Mouse (Mus musculus): ENCODE measurements at regions not wholly inside any gene's neighbourhood (a gene's known extent, or its start where the extent isn't known, plus 50 kb on each side); places are given as distances from the start of the nearest gene placed in this dataset.

DNA sequence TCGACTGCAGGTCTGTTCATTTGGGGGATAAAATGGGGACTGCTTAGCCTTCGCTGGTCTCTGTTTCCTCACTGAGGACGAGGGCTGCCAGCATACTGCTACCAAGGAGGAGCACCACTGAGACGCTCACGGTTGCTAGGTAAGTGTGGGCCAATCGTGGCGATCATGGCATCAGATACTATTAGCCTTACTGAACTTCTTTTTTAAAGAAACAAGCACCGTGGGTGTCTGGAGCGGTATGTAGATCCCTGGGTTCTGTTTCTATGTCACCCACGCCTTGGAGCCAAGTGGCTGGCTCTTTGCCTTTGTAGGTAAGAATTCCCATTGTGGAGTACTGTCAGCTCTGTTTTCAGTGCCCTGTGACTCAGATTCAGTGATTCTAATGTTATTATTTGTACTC lies 172.1 kb upstream of the Arid2 start:
- intact Hi-C loops (cut with DNase I) = no loop called here
- no peak for DNase-seq

- intact Hi-C loops (cut with DNase I) = no loop called here
- DNase-seq = no peak
These were observed 168.1 kb upstream of the Arid2 start for GRCm38 (mm10) chr15:96119240-96119639.

- intact Hi-C loops (cut with DNase I) = no loop called here
- DNase-seq = no peak
These were observed 162.9 kb upstream of the Arid2 start for GRCm38 (mm10) chr15:96124397-96124796.

DNA sequence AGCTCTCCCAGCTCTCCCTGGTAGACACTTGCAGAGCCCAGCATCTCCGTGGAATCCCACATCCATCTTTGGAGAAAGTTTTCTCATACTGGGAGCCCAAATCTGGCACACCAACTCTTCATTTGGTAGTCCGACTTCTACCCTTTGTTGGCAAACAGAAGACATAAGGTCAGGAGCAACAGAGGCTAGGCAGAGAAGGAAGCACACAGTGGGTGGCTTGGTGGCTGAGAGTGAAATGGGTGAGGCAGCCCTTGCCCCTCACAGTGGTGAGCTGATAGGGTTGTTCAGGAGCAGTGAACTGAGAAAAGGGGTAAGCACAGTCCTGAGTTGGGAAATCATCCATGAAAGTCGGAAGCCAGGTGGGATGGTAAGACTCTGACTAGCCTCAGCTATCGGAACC lies 157.6 kb upstream of the Arid2 start:
- DNase-seq = no peak

GRCm38 (mm10) chr15:96130531-96130930 lies 156.8 kb upstream of the Arid2 start:
- DNase-seq = no peak
- intact Hi-C loops (cut with DNase I) = no loop called here

More for the DNA sequence above, 157.6 kb upstream of the Arid2 start:
- intact Hi-C loops (cut with DNase I) = no loop called here

DNA sequence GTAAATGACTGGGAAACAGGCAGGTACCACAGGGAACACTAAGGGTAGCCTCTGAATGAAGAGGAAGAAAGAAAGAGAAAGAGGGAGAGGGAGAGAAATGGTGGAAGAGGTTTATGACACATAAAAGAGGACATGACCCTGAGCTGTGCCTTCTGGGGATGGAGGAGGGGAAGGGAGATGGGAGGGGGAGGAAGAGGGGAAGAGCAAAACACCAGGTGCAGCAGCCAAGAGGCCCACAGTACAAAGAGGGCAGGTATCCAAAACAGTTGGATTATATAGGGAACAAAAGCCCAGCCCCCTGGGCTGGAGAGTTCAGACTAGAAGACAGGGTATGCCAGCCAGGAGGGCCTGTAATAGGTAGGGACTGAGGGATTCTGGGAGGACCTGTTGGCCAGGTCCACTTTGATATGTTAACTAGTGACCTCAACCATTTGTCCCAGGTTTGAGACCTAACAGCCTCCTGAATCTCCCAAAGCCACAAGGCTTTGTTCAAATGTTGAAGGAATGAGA lies 155.7 kb upstream of the Arid2 start:
- intact Hi-C loops (cut with DNase I) = no loop called here
- no peak for DNase-seq

- intact Hi-C loops (cut with DNase I) = no loop called here
- DNase-seq = no peak
These were observed 154.7 kb upstream of the Arid2 start for GRCm38 (mm10) chr15:96132636-96133035.

DNA sequence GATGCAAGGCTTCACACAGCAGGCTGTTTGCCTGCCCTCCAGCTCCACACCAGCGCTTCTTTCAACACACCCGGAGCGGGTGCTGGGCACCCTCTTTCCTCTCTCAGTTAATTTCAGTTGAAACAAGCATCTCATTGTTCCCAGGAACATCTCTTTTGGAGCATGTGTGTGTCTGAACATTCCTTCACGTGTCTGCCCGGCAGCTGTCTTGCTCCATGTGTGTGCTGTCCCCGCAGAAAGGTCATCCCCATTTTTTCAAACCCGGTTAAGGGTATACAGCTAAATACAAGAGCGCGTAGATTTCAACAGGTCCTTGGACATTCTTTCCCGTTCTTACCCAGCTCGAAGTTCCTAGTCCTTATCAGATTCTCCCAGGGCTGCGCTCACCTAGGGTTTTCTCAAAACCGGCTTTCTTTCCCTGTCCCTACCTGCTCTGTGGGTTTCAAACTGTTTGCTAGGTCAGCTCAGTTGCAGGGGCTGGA lies 152.0 kb upstream of the Arid2 start:
- DNase-seq = no peak
- intact Hi-C loops (cut with DNase I) = no loop called here

DNA sequence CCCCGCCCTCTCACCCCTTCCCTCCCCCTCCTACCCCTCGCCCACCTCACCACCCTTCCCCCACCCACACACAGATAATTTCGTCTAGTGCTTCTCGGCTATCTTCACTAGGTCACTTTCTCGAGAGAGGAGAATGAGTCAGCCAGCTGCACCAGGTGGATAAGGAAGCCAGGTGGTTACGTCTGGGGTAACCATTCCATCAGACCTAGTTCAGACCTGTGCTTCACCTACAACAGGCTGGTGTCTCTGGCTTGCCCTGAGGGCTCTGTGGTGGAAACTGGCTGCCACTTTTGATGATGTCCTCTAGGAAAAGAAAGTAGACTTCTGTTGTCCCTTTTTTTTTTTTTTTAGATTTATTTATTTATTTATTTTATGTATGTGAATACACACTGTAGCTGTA lies 151.5 kb upstream of the Arid2 start:
- intact Hi-C loops (cut with DNase I) = no loop called here
- no peak for DNase-seq

DNA sequence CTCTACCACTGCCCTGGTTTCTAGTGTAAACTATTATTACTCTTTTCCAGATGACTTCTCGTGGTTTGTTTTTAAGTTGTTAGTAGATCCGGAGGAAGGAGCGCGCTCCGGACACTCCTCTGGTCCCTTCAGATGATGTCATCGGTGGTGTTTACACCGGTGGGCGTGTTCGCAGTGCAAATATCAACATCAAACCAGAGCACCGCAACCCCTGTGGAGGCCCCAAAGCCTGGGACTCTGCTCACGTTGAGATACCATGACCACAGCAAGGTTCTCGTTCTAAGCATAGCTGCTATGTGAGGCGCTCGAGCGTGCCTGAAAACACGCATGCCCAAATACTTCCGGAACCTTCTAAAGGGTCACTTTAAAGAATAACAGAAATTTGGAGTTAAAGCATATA lies 149.8 kb upstream of the Arid2 start:
- intact Hi-C loops (cut with DNase I) = no loop called here
- no peak for DNase-seq

GRCm38 (mm10) chr15:96137945-96138344 lies 149.4 kb upstream of the Arid2 start:
- intact Hi-C loops (cut with DNase I) = no loop called here
- DNase-seq = no peak

GRCm38 (mm10) chr15:96153489-96153888 lies 133.8 kb upstream of the Arid2 start:
- intact Hi-C loops (cut with DNase I) = no loop called here
- no peak for DNase-seq

DNA sequence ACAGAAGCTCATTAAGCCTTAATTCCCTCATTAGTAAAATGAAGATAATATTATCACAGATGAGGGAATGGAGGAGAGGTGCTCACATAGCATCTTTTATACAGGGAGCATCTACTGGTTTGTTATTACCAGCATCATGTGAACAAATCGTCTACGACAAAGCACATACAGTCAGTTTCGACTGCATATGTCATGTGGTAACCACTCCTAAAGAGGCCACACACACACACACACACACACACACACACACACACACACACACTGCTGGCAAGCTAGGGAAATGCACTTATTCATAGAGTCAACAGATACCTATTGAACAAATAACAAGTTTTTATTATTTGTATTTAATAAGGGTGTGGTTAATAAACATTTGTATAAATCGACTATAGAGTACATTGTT lies 129.0 kb upstream of the Arid2 start:
- intact Hi-C loops (cut with DNase I) = no loop called here
- no peak for DNase-seq

GRCm38 (mm10) chr15:96164771-96165431 lies 122.4 kb upstream of the Arid2 start:
- no peak for DNase-seq
- intact Hi-C loops (cut with DNase I) = no loop called here

GRCm38 (mm10) chr15:96167256-96167655 lies 120.1 kb upstream of the Arid2 start:
- intact Hi-C loops (cut with DNase I) = no loop called here
- DNase-seq = no peak

DNA sequence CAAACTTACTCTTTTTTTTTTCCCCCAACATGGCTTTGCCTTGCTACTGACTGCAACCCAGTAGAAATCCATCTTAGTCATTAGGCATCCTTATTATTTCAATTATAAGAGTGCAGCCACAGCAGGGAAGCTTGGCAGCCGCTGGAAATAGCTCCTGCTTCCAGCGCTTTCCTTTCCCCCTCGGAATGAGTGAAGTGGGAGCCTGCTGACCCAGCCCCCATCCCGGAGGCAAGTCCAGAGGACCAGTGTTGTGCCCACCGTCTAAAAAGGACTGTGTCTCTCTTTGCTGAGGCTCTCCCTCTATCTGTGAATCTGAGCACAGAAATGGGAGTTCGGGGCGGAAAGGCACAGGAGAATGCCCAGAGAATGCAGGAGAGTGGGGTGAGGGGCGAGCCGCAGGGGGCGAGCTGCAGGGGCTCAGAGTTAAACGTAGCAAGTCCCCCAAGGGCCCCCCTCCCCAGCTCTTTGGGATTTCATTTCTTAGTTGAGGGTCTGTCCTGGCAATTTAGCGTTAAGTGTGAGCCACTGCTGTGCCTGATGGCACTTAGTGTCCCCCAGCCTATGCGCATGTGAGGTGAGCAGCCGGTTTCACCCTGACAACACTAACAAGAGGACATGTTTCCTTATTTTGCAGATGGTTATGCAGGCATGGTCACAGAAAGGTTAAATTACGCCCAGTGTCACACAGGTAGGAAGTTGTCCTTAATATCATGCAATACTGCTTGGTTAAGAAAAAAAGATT lies 117.4 kb upstream of the Arid2 start:
- DNase-seq = no peak
- intact Hi-C loops (cut with DNase I) = no loop called here

DNA sequence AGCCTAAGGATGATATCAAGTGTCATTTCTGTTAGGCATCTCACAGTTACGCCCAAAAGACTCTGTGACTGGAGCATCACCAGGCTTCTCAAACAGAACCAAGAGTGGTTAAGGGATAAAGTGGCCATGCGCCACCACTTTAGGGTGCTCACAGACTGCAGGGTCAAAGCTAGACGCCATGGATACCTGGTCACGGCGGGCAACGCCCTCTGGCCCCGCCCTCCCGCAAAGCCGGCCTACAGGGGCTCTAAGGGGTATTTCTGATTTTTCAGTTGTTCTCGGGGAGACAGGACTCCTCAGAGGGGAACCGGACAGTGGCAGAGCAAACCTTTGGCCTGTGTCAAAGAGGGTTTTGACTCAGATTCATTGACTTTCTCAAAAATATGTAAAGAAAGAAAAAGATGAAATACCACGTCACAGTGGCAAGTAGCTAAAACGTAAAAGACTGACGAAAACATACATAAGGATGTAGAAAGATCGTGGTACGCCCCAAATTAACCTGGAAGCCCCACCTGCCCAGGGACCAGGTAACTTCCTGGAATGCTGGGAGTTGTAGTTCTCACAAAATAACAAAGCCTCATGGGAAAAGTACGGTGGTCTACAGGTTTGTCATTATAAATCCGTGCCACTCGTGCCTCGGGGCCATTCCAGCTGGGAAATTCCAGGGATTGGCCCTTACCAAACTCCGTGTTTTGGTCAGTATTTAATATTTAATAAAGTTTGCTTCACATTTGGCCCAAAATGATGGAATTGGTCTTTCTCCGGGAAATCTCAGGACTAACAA lies 116.1 kb upstream of the Arid2 start:
- DNase-seq = no peak
- intact Hi-C loops (cut with DNase I) = no loop called here

DNA sequence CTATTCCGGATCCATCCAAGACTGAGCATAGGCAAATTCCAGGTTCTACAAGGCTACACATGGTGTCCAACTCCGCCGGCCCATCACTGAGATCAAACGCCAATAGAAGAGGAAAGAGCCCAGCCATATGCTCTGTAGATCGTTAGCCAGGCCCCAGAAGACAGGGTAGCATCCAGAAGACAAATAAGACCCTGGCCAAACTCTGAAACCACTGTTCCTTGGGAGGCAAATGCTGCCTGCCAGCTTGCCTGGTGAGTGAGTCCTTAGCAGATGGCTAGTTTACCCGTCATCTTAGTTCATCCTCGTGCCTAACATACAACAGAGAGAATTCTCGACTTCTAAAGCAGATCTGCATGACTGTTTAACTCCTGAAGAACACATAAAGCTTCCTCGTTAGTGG lies 109.4 kb upstream of the Arid2 start:
- intact Hi-C loops (cut with DNase I) = no loop called here
- no peak for DNase-seq

DNA sequence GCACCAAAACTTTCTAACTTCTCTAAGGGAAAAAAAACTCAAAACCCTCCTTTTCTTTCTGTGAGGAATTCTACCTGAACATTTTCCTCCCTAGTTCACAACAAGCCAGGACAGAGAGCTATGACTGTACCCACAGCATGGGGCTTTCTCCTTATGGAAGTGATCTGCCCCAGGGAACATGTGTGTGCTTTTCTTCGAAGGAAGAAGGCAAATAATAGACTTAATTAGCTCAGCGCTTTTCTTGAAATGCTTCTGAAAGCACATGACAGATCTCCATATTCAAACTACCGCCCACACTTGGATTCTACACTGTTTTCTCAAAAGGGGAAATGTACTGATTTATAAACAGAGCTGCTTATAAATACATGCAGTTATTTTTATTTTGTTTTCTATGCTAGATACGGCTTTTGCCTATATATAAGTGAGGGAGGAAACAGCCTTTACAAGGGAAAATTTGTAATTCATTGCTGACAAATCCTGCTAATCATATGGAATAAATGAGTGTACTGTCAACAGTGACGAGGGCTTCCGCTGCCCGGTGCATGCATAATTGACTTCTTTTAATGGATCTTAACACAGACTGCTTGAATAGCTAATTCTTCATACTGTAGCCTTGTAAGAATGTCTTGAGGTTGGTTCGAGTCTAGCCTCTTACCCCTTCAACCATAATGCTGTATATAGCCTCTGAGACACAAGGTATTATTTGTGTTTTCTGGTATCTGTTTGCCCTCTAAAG lies 108.8 kb upstream of the Arid2 start:
- no peak for DNase-seq
- intact Hi-C loops (cut with DNase I) = no loop called here

GRCm38 (mm10) chr15:96179511-96179910 lies 107.8 kb upstream of the Arid2 start:
- intact Hi-C loops (cut with DNase I) = no loop called here
- DNase-seq = no peak

DNA sequence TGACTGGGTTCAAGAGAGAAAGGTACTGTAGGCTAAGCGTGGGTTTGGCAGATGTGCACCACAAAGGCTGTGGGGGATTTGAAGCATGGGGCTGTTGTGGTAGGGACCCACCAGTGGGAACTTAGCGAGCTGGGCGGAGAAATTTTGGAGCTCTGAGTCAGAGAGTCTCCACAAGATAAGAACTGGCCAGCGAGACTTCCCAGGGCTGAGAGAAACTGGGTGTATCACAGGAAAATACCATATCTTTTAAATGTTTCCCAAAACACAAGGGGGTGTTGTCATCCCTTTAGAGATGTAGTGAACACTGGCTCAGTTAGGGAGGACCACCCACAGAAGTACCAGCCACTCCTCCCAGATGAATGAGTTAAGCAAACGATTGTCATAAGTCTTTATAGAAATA lies 107.3 kb upstream of the Arid2 start:
- intact Hi-C loops (cut with DNase I) = no loop called here
- DNase-seq = no peak
